Mouse (Mus musculus) kidney, postnatal 10 days (tissue): ENCODE measurements around the gene Lamb3.
"Not testable (repeated sequence)": the region's sequence is repeated elsewhere in the genome, so short reads cannot be mapped to it uniquely, and the experiment has no call there.

ENCODE experiments used
- DNase-seq: peaks from one replicate; pipeline ENCODE4 v3.0.0; 2021; ENCODE audit warnings: mixed read lengths

Lamb3 gene

DNA sequence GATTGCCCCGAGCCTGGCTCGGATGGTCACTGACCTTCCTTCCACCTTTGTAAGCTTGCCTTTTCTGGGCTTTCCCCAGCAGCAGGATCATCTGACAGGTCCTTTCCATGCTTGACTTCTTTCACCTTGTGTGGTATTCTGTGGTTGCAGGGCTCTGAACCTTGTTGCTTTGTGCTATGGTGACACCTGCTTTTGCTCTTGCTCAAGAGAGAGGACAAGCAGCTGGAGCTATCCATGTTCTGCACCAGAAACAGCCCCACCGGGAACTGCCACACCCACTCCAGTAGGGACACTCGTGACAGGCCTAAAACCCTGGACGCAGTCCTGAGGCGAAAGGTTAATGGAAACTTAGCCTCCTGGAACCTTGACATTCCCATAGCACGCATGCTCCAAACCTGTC, 43.9 kb downstream of the Lamb3 start:
- no peak for DNase-seq

DNA sequence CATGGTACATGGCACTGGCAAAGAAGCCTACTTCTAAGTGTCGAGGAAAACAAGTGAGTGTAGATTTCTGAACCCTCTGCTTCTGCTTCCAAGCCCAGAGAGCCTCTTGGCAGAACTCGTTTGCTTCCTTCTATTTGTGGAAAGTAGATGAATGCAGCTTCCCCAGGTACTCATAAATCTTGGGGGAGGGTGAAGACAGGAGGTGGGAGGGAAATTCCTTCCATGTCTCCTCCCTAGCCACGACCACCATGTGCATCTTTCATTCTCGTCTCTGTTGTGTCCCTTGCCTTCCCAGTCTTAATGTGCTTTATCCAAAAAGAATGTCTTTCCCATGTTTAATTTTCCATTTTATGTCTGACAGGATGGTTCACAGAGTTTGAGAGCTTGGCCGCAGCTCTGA, 45.1 kb downstream of the Lamb3 start:
- DNase-seq = no peak

DNA sequence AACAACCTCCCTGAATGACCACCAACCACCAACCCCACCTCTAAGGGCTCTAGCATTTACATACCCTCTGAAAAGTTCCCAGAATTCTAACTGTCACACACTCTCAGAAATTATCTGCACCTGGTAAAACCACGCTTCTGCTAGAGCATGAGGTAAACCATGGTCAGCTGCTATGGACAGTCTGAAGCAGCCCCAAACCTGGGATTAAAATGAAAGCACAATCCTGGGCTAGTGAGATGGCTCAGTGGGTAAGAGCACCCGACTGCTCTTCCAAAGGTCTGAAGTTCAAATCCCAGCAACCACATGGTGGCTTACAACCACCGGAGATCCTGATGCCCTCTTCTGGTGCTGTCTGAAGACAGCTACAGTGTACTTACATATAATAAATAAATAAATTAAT, 46.4 kb downstream of the Lamb3 start:
- not testable (repeated sequence) for DNase-seq

DNA sequence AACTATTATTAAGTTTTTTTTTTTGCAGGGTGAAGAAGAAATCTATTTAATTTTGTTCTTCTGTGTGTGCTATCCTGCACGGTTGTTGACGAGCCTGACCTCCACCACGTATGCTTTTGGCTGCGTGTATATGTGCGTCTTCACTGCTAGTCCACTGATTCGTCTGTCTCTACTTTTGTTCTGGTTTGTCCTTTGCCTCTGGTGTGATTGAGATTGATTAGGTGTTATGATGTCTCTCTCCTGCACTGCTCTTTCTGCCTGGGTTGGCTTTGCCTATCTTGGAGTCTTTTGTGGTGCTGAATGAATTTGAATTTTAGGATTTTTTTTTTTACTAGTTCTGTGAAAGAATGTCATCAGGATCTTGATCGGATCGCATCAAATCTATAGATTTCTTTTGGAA, 47.5 kb downstream of the Lamb3 start:
- DNase-seq = no peak

DNA sequence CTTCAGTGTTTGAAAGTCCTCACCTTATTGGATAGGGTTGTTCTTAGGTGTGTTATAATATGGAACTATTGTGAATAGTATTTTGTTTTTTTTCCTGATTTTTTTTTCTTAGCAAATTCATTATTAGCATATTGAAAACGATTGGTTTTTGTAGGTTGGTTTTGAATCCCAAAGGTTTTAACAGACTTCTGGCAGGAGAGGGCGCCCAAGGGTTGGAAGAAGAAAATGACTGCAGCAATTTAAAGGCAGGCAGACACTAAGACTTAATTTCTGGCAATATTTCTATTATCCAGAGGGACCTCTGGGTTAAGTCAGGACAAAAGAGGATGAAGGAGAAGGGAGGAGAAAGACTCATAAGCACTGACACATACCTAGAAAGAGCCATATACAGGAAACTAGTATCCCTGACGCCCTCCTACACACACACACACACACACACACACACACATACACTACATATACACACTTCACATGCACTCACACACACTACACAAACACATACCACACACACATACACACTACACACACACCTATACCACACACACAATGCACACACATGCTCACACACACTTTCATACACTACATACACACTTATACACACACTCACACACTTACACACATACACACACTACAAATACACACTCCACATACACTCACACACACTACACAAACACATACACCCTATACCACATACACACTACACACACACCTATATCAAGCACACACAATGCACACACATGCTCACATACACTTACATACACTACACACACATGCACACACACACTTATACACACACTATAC, 48.2 kb downstream of the Lamb3 start:
- DNase-seq = peak; percentile 90

DNA sequence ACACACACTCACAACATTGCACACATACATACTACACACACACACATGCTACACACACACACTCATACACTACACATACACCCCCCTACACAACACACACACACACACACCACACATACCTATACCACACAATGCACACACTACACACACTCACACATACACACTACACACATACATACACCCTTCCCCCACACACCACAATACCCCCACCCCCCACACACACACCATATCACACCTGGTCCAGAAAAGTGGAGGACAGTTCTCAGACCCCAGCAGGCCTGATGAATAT, 48.7 kb downstream of the Lamb3 start:
- DNase-seq = no peak

DNA sequence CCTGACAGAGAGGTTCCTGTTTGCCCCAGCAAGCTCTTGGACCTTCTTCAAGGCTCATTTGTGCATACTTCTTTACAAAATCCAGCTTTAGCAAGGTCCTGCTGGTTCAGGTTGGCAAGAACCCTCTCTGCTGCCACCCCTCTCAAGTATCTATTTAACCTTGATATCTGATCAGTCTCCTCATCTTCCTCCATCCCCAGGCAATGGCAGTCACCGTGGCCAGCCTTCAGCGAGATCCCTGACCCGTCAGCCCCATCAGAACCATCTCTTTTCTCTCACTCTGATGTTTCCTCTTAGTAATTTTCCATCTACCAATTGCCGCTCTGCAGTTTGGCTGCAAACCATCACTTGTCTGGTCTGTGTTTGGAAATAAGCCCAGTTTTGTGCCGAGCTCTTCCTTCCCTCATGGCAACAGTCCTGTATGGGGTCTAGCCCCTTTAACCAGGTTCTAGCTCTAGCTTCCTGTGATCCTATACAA, 49.2 kb downstream of the Lamb3 start:
- DNase-seq = no peak

DNA sequence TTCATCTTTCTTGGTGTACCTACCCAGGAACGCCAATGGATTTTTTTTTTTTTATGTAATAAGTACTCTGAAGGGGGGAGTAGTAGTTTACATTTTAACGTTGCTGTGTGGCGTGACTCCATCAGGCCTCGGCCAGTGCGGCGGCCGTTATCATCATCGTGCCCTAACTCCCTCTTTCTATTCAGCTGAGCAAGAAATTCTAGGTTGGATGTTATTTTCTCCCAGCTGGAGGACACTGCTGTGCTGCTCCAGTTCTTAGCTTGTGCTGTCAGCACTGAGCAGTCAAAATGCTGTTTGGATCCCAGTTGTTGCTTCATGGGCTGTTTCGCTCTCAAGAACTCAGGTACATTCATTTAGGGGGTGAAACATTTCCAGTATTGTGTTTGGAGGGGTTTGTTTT, 52.1 kb downstream of the Lamb3 start:
- no peak for DNase-seq

DNA sequence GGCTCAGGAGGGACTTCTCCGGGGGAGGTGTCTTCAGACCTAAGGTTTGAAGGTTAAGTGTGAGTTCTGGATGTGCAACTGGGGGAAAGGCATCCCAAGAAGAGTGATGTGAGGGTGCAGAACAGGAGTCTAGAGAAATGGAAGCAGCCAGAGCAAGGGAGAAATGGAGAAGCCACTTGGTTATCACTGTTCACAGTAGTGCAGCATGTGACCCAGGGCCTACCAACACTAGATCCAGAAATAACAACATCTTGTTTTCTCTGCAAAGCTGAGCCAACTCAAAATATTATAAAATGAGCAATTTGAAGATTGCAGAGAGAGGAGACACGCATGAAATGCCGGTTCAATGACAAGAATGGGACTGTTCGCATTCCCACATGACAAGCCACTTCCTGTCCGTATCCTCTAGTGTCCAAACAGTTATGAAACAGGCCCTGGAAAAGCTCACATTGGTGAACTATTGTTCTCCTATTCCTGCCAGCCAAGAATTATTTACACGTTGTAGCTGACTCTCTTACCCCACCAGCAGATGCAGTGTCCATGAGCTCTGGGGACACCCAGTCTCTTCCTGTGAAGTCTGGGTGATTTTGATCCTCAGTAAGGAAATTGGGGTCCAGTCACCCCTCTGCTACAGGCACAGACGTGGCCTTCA, 54.5 kb downstream of the Lamb3 start:
- DNase-seq = peak; percentile 53

DNA sequence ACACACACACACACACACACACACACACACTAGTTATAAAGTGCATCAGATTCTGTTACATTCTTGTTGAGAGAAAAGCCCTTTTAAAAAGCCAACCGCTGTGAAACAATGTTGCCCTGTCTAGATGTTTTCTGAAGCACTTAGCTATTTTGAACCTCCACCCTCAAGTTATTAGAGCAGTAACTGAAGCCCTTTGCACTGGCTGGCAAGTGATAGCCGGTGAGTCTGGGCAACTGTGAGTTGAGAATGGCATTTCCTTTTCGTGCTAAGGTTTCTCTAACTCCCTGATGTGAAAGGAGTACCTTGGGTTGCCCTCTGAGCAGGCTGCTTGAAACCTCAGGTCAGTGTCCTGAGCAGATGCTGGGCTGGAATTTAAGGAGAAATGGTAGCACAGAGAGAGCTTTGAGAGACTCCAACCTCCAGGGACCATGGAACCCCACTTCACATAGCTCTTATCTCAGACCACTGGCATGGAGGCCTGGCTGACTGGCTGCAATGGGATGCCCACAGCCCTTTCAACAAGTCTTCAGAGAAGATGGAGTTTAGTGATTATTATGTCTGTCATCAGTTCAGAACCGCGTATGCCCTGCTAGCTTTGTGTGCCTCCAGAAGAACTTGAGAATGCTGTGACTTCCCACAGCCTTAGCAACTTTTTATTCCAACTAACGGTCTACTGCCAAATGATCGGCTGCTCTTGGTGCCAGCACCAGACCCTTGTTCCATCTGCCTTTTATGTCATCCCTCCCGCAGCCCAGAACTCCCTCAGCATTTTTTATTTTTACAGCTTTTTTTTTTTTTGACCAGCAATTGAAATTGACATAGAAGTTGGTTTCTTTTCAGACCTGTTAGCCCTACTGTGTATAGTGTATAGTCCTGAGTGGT, 55.8 kb downstream of the Lamb3 start:
- DNase-seq = no peak

DNA sequence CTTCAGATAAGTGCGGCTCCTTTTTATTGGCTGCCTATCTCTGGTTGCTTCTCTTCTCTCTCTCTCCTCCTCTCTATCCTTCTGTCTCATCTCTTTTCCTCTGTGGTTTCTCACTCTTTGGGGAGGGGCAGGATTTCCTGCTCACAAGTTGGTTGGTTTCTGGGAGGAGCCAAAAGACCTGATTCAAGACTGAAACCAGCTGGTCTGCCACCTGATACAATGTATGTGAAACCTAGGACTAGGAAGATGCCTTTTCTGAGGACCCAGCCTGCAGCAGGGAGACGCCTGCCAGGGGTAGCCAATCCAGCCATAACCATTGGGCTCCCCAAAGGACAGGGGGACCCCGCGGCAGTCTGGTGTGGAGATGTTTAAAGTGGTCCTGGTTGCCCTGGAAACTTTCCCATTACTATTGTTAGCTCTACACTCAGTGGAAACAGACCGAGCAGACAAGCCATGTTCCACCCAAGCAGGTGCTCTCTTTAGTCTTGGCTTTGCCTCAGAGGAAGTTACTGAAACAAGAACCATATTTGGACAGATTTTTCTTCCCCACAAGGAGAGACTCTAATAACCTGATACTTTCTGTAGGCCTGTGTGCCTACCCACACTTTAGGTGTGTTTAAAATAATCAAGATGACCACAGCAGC, 56.6 kb downstream of the Lamb3 start, which contains the start of gene Hsd11b1:
Hsd11b1 (minus strand) TSS at position 121 of the 644 bp plus-strand sequence.
- no peak for DNase-seq

DNA sequence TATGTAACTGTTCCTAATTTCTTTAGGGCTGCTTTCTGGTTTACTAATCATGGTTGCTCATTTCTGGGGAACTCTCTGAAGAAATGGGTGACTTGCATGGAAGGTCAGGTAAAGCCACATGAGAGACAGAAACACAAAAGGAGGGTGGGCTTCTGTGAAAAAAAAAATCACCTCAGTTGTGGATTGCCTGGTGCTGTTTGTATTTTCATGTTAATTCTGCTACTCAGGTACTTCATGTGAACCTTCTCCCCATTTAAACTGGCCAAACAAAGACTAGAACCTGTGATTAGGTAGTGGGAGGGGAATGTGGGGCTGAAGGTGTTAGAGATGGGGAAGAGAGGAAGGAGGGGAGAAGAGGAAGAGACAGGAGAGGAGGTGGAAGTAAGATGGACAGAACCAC, 58.2 kb downstream of the Lamb3 start:
- DNase-seq = no peak

DNA sequence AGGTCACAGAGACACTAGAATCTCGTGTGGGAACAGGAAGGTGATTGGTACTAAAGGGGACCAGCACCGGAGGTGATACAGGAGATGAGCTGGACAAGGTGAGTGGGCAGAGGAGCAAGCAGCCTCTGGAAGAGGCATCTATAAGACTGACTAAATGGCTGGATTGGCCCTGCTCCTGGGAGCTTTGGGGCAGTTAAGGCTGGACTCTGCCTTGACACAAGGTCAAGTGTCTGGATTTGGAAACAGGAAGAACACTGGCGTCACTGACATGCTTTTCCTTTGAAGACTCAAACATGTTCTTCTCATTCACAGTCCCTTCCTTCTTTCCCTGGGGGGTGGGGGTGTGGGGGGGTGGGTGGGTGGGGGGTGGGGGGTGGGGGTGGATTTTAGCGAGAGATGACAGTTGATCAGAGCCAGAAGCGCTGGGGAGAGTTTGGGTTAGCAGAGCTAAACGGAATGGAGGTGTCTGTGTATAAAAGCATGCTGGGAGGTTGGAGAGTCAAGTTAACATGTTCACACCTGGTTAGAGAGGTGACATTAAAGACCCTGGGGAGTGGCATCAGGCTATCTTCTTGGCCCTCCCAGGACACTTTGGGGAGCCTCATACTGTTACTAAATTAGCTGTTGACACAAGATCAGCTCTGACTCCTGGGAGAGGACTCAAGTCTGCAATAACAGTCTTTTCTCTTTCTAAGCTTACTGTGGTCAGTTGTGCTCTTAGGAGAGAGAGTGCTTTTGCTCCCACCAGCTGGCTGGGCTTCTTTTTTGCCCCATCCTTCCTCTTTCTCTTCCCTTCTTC, 63.7 kb downstream of the Lamb3 start:
- peak; percentile 37 for DNase-seq

DNA sequence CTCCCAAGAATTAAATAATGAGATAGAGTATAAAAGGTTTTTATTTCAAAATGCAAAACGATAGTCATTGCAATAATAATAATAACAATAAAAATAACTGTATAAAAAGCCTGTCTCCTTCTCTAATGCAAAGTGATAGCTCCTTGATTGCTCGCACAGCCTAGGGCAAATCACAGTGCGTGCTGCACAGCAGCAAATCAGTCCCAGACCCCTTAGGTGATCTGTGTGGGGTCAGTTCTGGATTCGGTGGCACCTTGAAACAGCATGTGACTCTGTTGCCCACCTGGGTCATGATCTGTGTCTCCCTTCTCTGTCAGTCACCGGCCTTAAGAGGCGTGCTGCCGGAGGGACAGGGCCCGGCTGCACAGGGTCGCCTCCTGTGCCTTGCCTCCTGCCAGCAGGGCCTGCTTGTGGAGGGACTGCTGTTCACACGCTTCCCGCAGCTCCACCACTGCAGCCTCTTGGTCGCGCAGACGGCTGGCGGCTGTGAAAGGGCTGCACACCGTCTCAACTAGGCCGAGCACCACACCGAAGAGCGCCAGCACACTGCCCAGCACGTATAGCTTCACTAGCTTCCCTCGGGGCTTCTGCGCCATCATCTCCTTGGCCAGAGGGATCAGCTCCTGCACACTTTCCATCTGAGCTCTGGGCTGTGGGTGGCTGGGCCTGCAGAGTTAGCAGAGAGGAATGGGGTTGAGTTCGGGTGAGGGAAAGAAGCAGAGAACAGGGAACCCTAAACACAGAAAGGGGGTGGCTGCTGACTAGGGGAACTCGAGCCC, 64.8 kb downstream of the Lamb3 start:
- peak; percentile 59 for DNase-seq

DNA sequence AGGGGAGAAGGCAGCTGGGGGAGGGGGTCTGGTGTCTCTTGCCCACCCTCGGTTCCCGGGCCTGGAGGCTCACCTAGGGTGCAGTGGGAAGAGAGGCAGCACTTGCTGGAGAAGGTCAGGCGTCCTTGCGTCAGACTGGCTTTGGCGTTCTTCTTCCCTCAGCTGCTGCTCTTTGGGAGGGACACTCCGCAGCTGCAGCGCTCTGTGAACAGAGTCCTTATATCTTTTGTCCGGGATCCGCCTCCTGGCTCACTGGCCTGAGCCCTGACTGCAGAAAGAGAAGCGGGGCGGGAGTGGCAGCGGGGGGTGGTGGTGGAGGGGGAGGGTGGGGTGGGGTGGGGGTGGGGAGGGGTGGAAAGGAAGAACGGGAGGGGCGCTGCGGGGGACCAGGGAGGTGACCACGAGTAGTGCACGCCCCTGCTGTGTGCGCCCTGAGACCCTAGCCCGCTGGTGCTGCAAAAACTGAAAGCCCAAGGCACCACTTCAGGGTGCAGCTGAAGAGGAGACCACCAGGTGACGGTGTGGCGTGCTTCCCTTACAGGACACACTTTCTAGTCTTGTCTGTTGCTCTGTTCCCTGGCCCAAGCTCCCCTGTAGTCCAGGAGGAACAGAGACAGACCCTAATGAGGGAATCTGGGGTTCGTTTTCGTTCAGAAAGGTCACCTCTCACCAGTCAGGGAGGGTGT, 65.6 kb downstream of the Lamb3 start, which contains the start of gene G0s2:
G0s2 (minus strand) TSS at position 302 of the 686 bp plus-strand sequence.
- peak; percentile 89 for DNase-seq

DNA sequence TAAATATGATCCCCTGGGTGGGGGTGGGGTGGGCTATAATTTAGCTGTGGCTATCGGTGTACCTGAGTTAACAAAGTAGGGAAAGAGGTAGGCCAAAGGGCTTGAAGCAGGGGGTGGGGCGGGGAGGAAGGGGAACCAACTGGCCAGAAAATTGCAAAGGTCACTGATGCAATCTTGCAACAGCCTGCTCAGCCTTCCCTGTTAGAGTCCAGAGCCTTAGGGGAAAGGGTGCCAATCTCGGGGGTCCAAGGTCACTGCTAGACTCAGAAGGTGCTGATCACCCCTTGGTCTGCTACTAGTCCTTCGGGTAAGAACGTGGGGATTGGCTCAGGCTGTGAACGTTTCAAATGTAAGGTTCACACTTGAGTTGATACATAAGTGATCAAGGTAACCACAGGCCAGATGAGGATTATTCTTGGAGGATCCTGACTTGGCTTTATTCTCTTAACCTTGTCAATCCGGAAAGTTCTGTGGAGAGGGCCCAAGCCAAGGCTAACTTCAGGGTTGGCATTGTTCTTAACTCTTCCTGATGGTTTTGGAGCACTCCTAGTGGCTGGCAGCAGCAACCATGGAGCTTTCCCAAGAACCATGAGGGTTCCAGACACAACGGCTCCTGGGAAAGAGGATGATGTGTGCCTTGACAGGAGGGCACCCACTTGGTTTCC, 67.0 kb downstream of the Lamb3 start:
- peak; percentile 30 for DNase-seq

DNA sequence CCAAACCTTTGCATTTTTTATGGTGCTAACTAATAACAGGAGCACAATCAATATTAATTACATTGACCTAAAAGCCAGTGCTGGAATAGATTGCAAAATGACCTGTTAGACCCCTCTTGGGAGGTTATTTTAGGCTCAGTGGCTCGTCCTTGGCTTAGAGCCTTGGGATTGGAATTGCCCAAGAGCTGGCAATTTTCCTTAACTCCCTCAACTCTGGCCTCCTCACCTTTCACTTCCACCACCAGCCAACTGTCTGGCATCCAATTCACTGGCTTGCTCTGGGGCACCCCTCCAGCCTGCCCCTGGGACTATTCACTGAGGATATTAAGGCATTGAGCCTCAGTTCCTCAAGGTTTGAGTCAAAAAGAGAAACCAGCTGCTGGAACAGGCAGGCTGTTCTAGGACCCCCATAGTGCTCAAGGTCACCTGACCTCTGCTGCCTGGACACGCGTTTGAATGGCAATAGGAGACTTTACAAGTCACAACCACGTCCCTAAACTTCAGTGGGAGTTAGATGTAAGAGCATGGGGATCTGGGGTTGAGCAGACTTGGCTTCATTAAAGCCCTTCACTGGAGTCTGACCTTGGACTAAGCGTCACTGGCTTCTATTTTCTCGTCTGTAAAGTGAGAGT, 71.0 kb downstream of the Lamb3 start:
- DNase-seq = no peak

DNA sequence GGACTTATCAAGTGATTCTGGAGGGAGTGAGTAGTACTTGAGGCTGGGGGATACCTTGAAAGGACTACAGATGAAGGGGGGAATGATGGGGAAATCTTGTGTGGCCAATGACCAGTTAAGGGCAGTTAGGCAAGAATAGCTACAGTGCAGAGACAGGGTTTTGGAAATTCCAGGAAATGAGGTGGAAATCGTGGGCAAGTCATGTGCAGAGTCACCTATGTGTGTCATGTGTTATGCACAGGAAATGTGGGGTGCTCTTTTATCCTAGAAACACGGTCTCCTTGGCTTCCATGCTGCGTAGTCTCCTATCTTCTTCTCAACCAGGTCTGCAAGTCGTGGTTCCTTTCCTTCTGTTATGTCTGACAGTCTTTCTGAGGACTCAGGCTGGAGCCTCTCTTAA, 72.0 kb downstream of the Lamb3 start:
- no peak for DNase-seq

DNA sequence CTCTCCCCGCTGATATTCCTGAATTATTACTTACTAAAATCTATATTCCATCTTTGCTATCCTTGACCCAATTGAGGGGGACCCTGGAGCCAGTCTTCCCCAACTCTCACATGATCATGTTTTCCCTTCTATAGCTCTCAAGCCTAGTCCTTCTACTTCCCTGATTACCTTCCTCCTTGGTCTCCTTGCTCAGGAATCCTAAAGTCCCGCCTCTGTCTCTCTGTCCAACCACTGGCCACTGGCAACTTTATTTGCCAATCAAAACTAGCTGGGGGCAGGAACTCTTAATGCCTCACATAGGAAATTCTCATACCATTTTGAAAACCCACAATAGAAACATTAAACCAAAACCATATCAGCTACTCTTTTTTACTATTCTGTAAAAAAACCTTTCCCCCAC, 73.8 kb downstream of the Lamb3 start:
- DNase-seq = no peak
